Mouse (Mus musculus): Measurements from ENCODE around the gene Tmem201. TPM values are rescaled to one million over a fixed set of nuclear protein-coding genes. Genes with fewer than 3 reads are reported as not detected.

The Tmem201 gene
- polyA plus RNA-seq, 1 experiment from 2014 or later: 25.0 TPM

DNA sequence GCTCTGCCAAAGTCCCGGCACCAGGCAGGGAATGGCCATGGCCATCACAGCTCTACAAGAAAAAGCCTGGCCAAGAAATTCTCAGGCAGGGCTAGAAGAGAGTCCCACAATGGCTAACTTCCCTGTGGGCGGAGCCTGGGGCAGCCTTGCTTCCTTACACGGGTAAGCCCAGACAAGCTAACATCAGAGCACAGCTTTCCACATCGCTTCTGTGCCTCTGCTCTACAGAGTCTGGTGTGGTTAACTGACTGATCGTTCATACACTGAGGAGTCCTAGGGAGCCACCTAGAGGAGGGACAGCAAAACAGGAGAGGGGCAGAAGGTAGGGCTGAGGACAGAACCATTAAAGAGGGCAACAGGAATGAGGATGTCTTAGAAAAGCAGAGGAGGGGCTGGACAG lies 27.3 kb downstream of the Tmem201 start:
- WGBS: 17% methylated on average over 5 of the region's 5 CpGs
- Histone ChIP-seq H3K36me3 (peaks cover 9% of the 10 kb centered on the region), H3K9ac (no peak overlapping the region), H3K4me1 (peaks cover 5% of the 10 kb centered on the region; the same call in 1 of the 2 replicates), H3K9me3 (no peaks in the 10 kb centered on the region), H3K27ac (no peak overlapping the region), H3K4me3 (no peak overlapping the region), H3K4me2 (no peak overlapping the region), H3K27me3 (no peaks in the 10 kb centered on the region)
- no peak for ATAC-seq (ENCODE audit: insufficient number of reproducible peaks, low FRiP score, low TSS enrichment, low read depth)

DNA sequence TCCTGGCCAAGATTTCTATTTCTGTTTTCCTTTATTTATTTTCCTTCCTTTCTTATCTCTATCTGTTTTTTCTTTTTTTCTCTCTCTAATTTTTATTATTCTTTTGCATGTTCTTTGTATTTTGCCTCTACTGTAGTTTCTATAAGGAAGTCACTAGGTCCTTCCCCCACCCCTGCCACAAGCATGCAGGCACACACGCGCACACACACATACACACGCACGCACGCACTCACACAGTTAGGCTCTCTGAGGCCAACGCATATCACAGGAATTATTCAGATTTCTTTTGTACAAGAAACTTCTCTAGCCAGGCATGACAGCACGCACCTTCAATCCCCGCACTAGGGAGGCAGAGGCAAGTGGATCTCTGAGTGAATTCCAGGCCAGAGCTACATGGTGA lies 31.9 kb downstream of the Tmem201 start:
- no peaks in the 10 kb centered on the region; the same call in 1 of the 2 replicates for H3K4me1 ChIP-seq
- no peaks in the 10 kb centered on the region for H3K36me3 ChIP-seq
- no peak overlapping the region for H3K27ac ChIP-seq
- H3K9ac ChIP-seq: no peak overlapping the region
- no peak overlapping the region for H3K4me2 ChIP-seq
- H3K27me3 ChIP-seq: no peaks in the 10 kb centered on the region
- WGBS: 90% methylated on average over 8 of the region's 8 CpGs
- no peak overlapping the region for H3K4me3 ChIP-seq
- H3K9me3 ChIP-seq: no peaks in the 10 kb centered on the region
- no peak for ATAC-seq (ENCODE audit: insufficient number of reproducible peaks, low FRiP score, low TSS enrichment, low read depth)

DNA sequence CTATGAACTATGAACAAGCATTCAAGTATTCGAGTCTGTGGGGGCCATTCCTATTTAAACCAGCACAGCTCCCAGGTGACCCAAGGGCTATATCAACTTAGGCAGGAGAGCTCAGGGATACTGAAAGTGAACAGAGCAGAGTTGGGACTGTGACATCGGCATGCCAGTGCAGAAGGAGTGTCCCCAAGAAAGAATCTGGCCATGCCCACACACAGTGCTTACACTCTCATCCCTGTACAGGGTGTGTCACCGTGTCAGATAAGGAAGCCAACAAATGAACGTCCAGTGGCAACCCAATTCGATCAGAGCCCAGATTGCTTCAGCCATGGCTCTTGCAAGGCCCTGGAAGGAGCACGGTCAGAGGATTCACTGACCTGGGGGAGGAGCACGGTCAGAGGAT lies 32.5 kb downstream of the Tmem201 start:
- no peak for ATAC-seq (ENCODE audit: insufficient number of reproducible peaks, low FRiP score, low TSS enrichment, low read depth)
- no peak overlapping the region for H3K4me2 ChIP-seq
- H3K27ac ChIP-seq: no peak overlapping the region
- 67% methylated on average over 7 of the region's 7 CpGs for WGBS
- no peaks in the 10 kb centered on the region for H3K9me3 ChIP-seq
- H3K9ac ChIP-seq: no peak overlapping the region
- H3K4me1 ChIP-seq: no peaks in the 10 kb centered on the region; the same call in 1 of the 2 replicates
- no peak overlapping the region for H3K4me3 ChIP-seq
- no peaks in the 10 kb centered on the region for H3K36me3 ChIP-seq
- H3K27me3 ChIP-seq: peaks cover 3% of the 10 kb centered on the region; the same call in 1 of the 2 replicates

DNA sequence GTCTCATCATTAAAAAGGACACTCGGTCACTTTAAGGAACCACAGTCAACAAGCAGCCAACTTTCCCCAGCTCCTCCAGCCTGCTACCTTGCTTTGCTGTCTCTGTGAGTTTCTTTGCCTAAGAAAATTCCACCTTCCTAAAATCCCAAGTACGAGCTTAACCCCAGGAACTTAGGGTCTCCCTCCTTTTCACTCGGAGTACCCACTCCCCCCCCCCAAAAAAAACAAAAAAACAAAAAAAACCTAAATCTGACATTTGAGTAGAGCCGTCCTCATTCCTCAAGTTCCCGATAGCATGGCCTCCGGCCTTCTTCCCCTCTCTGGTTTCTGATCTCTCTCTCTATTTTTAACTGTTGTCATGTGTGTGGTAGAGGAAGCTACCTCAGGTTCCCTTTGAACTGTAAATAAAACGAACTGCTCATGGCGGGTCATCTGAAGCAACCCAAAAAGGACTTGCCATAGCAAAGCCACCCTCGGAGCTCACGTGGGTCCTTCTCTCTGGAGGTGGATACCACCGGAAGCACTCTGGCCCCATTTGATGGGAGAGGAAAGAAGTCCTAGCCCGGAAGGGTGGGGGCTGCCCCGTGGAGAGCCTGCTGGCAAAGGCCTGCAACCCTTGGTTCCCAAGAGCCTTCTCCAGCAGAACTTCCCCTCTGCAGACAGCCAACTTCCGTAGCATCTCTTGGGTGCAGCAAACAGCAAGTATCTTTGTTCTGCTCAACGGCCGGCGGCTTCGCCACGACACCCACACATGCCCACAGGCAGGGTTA lies 35.4 kb downstream of the Tmem201 start, which contains the start of gene Pik3cd:
Gene Pik3cd, minus strand, starts transcription at position 362 of the 770 bp plus-strand sequence.
- H3K4me3 ChIP-seq: no peak within 1 kb of the TSS
- no peaks in the 10 kb centered on the region for H3K9me3 ChIP-seq
- WGBS: 60% methylated on average over 19 of the region's 19 CpGs
- peaks cover 15% of the 10 kb centered on the region for H3K27me3 ChIP-seq
- no peaks in the 10 kb centered on the region for H3K36me3 ChIP-seq
- H3K4me1 ChIP-seq: peaks cover 10% of the 10 kb centered on the region
- no peak for ATAC-seq (ENCODE audit: insufficient number of reproducible peaks, low FRiP score, low TSS enrichment, low read depth)
- no peak within 1 kb of the TSS for H3K27ac ChIP-seq
- H3K9ac ChIP-seq: no peak within 1 kb of the TSS
- H3K4me2 ChIP-seq: no peak within 1 kb of the TSS

DNA sequence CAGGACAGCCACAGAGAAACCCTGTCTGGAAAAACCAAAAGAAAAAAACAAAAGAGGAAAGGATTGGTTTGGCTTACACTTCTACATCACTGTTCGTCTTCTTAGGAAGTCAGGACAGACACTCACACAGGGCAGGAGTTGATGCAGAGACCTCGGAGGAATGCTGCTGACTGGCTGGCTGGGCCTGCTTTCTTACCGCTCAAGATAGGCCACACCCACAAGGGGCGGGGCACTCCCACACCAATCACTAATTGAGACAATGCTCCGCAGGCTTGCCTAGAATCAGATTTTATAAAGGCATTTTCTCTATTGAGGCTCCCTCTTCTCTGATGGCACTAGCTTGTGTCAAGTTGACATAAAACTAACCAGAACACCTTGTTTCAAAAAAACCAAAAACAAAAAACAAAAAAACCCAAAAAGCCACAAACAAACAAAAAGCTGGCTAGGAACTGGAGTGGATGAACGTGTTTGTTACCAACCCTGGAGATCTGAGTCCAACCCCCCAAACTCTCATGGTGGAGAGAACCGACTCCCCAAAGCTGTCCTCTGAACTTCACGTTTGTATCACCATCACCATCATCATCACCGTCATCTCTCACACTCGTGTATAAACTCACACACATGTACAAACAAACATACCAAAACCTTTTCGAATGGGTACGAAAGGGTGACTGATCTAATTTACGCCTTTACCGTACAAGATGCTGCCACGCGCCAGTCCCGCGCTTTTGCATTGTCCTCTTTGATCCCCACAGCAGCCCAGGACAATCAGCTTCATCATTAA lies 36.2 kb downstream of the Tmem201 start:
- Histone ChIP-seq H3K9me3 (no peaks in the 10 kb centered on the region), H3K4me3 (no peak overlapping the region), H3K9ac (no peak overlapping the region), H3K4me1 (peaks cover 15% of the 10 kb centered on the region), H3K27me3 (peaks cover 21% of the 10 kb centered on the region), H3K4me2 (no peak overlapping the region), H3K36me3 (no peaks in the 10 kb centered on the region), H3K27ac (no peak overlapping the region)
- 60% methylated on average over 18 of the region's 18 CpGs for WGBS
- ATAC-seq (ENCODE audit: insufficient number of reproducible peaks, low FRiP score, low TSS enrichment, low read depth): no peak

DNA sequence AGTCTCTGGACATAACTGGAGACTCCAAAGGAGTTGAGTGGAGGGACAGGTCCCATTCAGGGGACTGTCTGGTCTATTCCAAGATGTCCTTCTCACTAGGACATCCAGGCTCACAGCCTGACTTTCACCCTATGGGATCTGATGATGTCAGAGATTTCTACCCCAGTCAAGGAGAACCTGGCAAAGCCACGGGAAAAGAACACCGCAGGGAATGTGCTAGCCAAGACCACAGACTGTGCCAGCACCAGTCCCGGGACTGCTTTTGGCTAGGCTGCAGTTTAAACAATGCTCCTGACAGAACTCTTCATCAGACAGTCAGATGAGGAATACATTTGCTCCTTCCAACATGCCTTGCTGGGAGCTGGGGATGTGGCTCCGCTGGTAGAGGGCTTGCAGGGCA lies 37.9 kb downstream of the Tmem201 start:
- no peaks in the 10 kb centered on the region for H3K36me3 ChIP-seq
- peaks cover 20% of the 10 kb centered on the region for H3K4me1 ChIP-seq
- H3K4me3 ChIP-seq: no peak overlapping the region
- no peak overlapping the region for H3K4me2 ChIP-seq
- 77% methylated on average over 4 of the region's 4 CpGs for WGBS
- H3K27me3 ChIP-seq: peaks cover 24% of the 10 kb centered on the region
- H3K9me3 ChIP-seq: no peaks in the 10 kb centered on the region
- no peak for ATAC-seq (ENCODE audit: insufficient number of reproducible peaks, low FRiP score, low TSS enrichment, low read depth)
- H3K9ac ChIP-seq: no peak overlapping the region
- no peak overlapping the region for H3K27ac ChIP-seq

DNA sequence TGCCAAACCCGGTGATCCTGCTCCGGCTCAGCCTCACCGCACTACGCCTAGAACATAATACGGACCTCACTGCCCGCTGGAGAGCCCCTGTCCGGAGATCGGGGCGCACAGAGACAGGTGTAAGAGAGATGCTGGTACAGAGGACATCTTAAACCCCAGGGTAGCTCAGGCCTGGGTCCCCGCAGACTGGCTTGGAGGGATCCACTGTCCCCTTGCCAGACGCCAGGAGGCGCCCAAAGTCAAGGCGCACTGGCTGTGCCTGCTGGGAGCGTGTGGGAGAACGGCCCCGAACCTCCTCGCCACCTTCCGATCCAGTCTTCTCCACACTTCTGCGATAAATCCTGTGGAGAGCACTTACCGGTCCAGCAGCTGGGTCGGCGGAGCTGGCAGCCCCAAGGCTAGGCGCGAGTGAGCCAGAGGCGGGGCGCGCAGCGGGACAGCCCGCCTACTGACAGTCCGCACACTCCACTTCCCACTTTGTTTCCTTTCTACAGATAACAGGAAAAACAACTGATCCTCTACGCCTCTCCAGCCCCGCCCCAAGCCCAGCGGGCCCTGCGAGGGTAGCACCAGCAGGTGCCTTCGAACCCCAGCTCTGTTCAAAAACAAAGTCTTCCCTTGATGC lies 39.5 kb downstream of the Tmem201 start:
- Histone ChIP-seq H3K4me2 (peak overlapping the region; percentile 80), H3K36me3 (no peaks in the 10 kb centered on the region), H3K9ac (peak overlapping the region; percentile 27), H3K4me1 (peaks cover 20% of the 10 kb centered on the region), H3K4me3 (peak overlapping the region; percentile 48), H3K9me3 (no peaks in the 10 kb centered on the region), H3K27ac (0 out of 2 replicates have a peak overlapping the region, but pooled peaks have one; percentile 22), H3K27me3 (peaks cover 24% of the 10 kb centered on the region)
- no peak for ATAC-seq (ENCODE audit: insufficient number of reproducible peaks, low FRiP score, low TSS enrichment, low read depth)
- 2% methylated on average over 35 of the region's 35 CpGs for WGBS

DNA sequence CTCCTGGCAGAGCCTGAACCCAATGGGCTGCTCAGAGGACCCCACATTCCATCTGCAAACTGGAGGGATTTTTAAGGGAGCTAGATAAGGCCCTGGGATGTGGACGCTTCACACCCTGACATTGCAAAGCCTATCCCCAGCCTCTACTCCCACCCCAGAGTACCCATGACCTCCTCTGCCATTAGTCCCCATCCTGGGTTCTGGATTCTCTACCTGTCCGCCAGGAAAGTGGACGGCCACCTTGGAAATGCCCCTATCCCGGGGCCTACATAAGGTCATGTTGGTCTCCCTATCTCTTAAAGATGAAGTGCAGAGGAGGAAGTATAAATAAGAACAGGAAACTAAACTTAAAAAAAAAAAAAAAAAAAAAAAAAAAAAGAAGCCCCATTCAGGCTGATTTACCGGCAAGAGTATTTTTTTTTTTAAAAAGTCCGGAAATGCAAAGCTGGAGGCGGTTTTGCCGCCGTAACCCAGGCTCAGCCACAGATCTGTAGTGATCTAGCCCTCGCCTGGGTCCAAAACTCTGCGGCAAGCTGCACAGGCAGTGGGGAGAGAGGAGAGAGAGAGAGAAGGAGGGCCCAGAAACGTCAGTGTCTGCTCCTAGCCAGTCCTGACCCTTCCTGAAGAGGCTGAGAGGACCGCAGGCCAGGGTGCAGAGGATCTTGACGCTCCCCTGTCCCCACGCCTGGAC lies 40.2 kb downstream of the Tmem201 start:
- no peak for ATAC-seq (ENCODE audit: insufficient number of reproducible peaks, low FRiP score, low TSS enrichment, low read depth)
- Histone ChIP-seq H3K4me3 (peak overlapping the region; percentile 48), H3K36me3 (no peaks in the 10 kb centered on the region), H3K4me2 (peak overlapping the region; percentile 80), H3K9ac (peak overlapping the region; percentile 27; the same call in 1 of the 2 replicates), H3K9me3 (no peaks in the 10 kb centered on the region), H3K4me1 (peaks cover 20% of the 10 kb centered on the region), H3K27me3 (peaks cover 24% of the 10 kb centered on the region), H3K27ac (0 out of 2 replicates have a peak overlapping the region, but pooled peaks have one; percentile 22)
- WGBS: 25% methylated on average over 15 of the region's 15 CpGs

DNA sequence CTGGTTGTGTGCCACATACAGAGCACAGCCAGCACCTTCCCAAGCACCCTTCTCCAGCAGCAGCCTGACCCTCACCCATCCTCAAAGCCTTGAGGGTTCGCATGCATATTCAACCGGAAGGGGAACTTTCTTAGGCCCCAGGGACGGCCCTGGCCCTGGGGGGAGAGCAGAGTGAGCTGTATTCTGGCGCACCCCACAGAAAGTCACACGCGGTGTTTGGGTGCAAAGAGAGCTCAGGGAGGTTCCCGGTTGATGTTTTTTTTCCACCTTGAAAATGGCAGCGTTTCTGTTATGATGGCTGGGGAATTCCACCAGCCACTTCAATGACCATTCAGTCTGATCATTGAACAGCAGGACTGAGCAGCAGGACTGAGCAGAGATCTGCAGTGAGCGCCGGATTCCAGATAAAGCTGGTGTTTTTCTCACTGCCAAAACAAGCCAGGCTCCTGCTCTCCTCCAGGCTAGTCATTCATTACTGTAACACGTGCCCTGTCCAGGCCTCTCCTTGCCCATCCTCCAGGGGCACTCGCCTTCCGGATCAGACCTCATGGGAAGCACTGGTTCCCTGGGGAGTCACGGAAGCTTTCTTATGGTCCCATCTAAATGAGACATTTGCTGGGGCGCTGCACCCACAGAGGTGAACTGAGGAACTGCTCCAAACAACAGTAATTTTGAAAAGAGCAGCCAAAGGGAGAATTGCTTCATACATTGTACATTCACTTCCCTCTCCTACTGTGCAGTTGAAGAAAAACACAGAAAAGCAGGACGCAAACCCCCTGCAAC lies 41.5 kb downstream of the Tmem201 start:
- Histone ChIP-seq H3K4me2 (no peak overlapping the region), H3K9ac (no peak overlapping the region), H3K4me1 (peaks cover 21% of the 10 kb centered on the region)

DNA sequence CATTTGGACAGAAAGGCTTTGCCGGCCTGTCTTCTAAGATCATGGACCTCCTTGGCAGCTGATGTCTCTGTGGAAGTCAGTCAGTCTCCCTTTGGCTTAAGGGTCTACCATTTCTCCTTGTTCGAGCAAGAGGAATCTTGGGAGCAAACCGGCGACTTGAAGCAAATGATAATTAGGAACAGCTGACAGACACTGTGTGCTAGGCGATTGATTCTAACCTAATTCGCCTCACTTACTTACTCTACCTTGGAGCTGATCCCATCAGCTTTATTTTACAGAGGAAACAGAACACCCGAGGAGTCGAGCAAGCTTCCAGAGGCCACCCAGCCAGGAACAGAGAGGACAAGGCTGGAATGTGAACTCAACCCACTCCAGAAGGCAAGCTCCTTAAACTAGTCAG lies 46.5 kb downstream of the Tmem201 start:
- ATAC-seq (ENCODE audit: insufficient number of reproducible peaks, low FRiP score, low TSS enrichment, low read depth): no peak
- 37% methylated on average over 8 of the region's 8 CpGs for whole genome bisulfite sequencing
- H3K27ac ChIP-seq: 0 out of 2 replicates have a peak overlapping the region, but pooled peaks have one; percentile 27

More for the DNA sequence above, 41.5 kb downstream of the Tmem201 start:
- Histone ChIP-seq H3K27me3 (peaks cover 24% of the 10 kb centered on the region), H3K27ac (no peak overlapping the region), H3K36me3 (no peaks in the 10 kb centered on the region), H3K4me3 (no peak overlapping the region), H3K9me3 (no peaks in the 10 kb centered on the region)
- WGBS: 30% methylated on average over 16 of the region's 16 CpGs
- no peak for ATAC-seq (ENCODE audit: insufficient number of reproducible peaks, low FRiP score, low TSS enrichment, low read depth)

More for the DNA sequence above, 46.5 kb downstream of the Tmem201 start:
- Histone ChIP-seq H3K4me3 (no peak overlapping the region), H3K9ac (no peak overlapping the region), H3K4me2 (no peak overlapping the region), H3K36me3 (no peaks in the 10 kb centered on the region), H3K9me3 (no peaks in the 10 kb centered on the region), H3K4me1 (0 out of 2 replicates have a peak, but pooled peaks cover 12% of the 10 kb centered on the region), H3K27me3 (0 out of 2 replicates have a peak, but pooled peaks cover 3% of the 10 kb centered on the region)

All from limb, embryonic 15.5 days (tissue).